Mouse (Mus musculus) myocyte (in vitro differentiated cells): ENCODE data around the gene Icos.

Experiments used
- CEBPB ChIP-seq: IDR thresholded peaks from 2 replicates; pipeline ENCODE4 v1.6.1; 2011; ENCODE audit warnings: mild to moderate bottlenecking, moderate library complexity; ENCODE audit not compliant: poor library complexity, insufficient read depth, severe bottlenecking
- E2F4 ChIP-seq: IDR thresholded peaks from one replicate; pipeline ENCODE4 v1.6.1; 2011; ENCODE audit warnings: mild to moderate bottlenecking, control low read depth, moderate library complexity; ENCODE audit not compliant: insufficient read depth
- MAX ChIP-seq: IDR thresholded peaks from one replicate; pipeline ENCODE4 v1.6.1; 2011; ENCODE audit warnings: low read depth, mild to moderate bottlenecking, control low read depth
- MYOD1 ChIP-seq, 3 experiments: IDR thresholded peaks; one replicate each; pipeline ENCODE4 v1.6.1; 2011; ENCODE audit warnings: control low read depth in 2 of 3, low read depth in 2 of 3, mild to moderate bottlenecking in 2 of 3, moderate library complexity in 1 of 3; ENCODE audit not compliant: insufficient read length in 2 of 3, control insufficient read depth in 1 of 3
- POLR2A ChIP-seq: IDR thresholded peaks from one replicate; pipeline ENCODE4 v1.6.1; 2011; ENCODE audit warnings: low read depth, mild to moderate bottlenecking, control low read depth, moderate library complexity; ENCODE audit not compliant: insufficient read length
- POLR2AphosphoS2 ChIP-seq: IDR thresholded peaks from one replicate; pipeline ENCODE4 v1.6.1; 2011; ENCODE audit warnings: low read depth, control low read depth; ENCODE audit not compliant: insufficient read length
- REST ChIP-seq: IDR thresholded peaks from one replicate; pipeline ENCODE4 v1.6.1; 2011; ENCODE audit warnings: mild to moderate bottlenecking, control low read depth, moderate library complexity; ENCODE audit not compliant: insufficient read depth, insufficient read length
- SRF ChIP-seq: IDR thresholded peaks from one replicate; pipeline ENCODE4 v1.6.1; 2011; ENCODE audit warnings: low read depth; ENCODE audit not compliant: control insufficient read depth, insufficient read length
- TCF12 ChIP-seq: IDR thresholded peaks from one replicate; pipeline ENCODE4 v1.6.1; 2011; ENCODE audit warnings: mild to moderate bottlenecking, control low read depth; ENCODE audit not compliant: poor library complexity, insufficient read depth, severe bottlenecking
- TCF3 ChIP-seq: IDR thresholded peaks from one replicate; pipeline ENCODE4 v1.6.1; 2011; ENCODE audit warnings: low read depth, control low read depth; ENCODE audit not compliant: insufficient read length
- USF1 ChIP-seq: IDR thresholded peaks from one replicate; pipeline ENCODE4 v1.6.1; 2011; ENCODE audit warnings: low read depth, mild to moderate bottlenecking, control low read depth, moderate library complexity

DNA sequence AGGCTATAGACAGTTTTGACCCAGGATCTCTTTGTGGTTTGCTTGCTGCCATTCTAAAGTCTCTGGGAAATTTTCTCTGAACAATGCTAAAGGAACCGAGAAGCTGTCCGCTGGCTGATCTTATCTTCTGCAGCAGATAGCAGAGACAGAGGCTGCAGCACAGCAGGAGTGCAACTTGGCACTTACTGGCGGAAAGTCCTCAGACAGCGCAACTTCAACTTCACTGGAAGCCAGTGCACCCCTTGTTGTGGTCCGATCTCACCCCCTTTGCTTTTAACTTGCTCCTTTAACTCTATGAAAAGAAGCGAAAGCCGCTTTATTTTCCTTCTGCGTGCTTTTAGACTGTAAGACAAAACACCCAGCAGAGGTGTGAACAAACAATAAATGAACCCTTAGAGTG lies 12.6 kb downstream of the Icos start:
- no peak for TF ChIP-seq POLR2A
- TF ChIP-seq USF1 = no peak
- TF ChIP-seq MAX = no peak
- TF ChIP-seq TCF12 = no peak
- TF ChIP-seq CEBPB = no peak
- no peak for TF ChIP-seq MYOD1 (IDR thresholded peaks at IDR 0.05; ENCODE audit: control insufficient read depth in 1 of 3, insufficient read length in 2 of 3, low read depth in 2 of 3)
- TF ChIP-seq SRF = no peak
- no peak for TF ChIP-seq E2F4
- no peak for TF ChIP-seq POLR2AphosphoS2
- TF ChIP-seq TCF3 = no peak
- TF ChIP-seq REST = no peak
